Mouse (Mus musculus) ES-E14 (cell line): ENCODE measurements around the gene Zfp354b.

Experiments used
- CHD2 ChIP-seq: IDR thresholded peaks from 2 replicates; pipeline ENCODE4 v1.6.1; 2014; ENCODE audit warnings: mild to moderate bottlenecking, low read depth, low read length, inconsistent platforms
- HCFC1 ChIP-seq: IDR thresholded peaks from 2 replicates; pipeline ENCODE4 v1.6.1; 2012; ENCODE audit warnings: low read length, inconsistent platforms, borderline replicate concordance; ENCODE audit not compliant: insufficient read depth
- ZC3H11A ChIP-seq: IDR thresholded peaks from 2 replicates; pipeline ENCODE4 v1.6.1; 2012; ENCODE audit warnings: low read depth, mild to moderate bottlenecking, inconsistent platforms, low read length, borderline replicate concordance
- ZNF384 ChIP-seq: IDR thresholded peaks from 2 replicates; pipeline ENCODE4 v1.6.1; 2012; ENCODE audit warnings: low read depth, low read length, inconsistent platforms

DNA sequence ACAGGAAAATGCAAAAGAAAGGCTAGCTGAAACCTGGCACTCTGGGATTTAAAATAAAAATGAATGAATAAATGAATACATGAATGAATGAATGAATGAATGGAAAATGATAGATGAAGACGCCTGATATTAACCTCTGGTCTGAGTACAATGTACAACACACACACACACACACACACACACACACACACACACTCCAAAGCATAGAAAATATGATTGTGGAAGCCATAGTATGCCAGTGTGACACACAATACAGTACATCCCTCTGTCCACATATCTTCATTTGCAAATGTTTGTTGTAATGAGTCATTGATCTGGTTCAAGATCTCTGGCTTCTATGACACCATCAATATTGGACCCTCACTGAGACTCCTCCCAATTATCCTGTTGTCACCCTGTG, 607 bp upstream of the Zfp354b start:
- no peak for TF ChIP-seq ZC3H11A
- TF ChIP-seq HCFC1 = no peak
- TF ChIP-seq ZNF384 = no peak
- TF ChIP-seq CHD2 = no peak
